Mouse (Mus musculus) olfactory bulb, adult 2 months (tissue): ENCODE data around the gene Zcchc7. TPM values are rescaled to one million over a fixed set of nuclear protein-coding genes. Genes with fewer than 3 reads are reported as not detected.

Experiments used
- H3K27ac ChIP-seq: fragments of 200-500 bp; 2 replicates; pipeline ENCODE4 v1.5.1; 2012; ENCODE audit warnings: low read depth, low read length; ENCODE audit not compliant: insufficient read depth
- H3K4me1 ChIP-seq: fragments of 200-500 bp; 2 replicates; pipeline ENCODE4 v1.6.1; 2012; ENCODE audit warnings: low read length; ENCODE audit not compliant: control insufficient read depth, insufficient read depth
- H3K4me3 ChIP-seq: fragments of 200-500 bp; 2 replicates; pipeline ENCODE4 v1.5.1; 2012; ENCODE audit warnings: mild to moderate bottlenecking, low read depth, low read length, moderate library complexity; ENCODE audit not compliant: insufficient read depth
- CTCF ChIP-seq: fragments of 200-500 bp; IDR thresholded peaks from 2 replicates; pipeline ENCODE4 v1.5.1; 2012; ENCODE audit warnings: low read depth, mild to moderate bottlenecking, low read length, moderate library complexity; ENCODE audit not compliant: insufficient read depth
- POLR2A ChIP-seq: fragments of 200-500 bp; IDR thresholded peaks from 2 replicates; pipeline ENCODE4 v1.6.1; 2012; ENCODE audit warnings: mild to moderate bottlenecking, low read depth, low read length, moderate library complexity; ENCODE audit not compliant: insufficient read depth
- WGBS: fragments of 180-500 bp; shearing (Covaris S2); methylation state at CpG from one replicate; pipeline ENCODE4 v1.1.7; 2018; 5-methylcytosine and 5-hydroxymethylcytosine counted together
- polyA plus RNA-seq: library from polyadenylated mRNA; stranded (reverse); fragments of >200 nt; gene quantifications from 2 replicates; pipeline ENCODE4 v1.2.4, GENCODE M21; 2012; ENCODE audit warnings: low replicate concordance; ENCODE audit not compliant: missing spikeins, insufficient read depth, insufficient read length

Zcchc7 gene
- polyA plus RNA-seq, 1 experiment: not detected

DNA sequence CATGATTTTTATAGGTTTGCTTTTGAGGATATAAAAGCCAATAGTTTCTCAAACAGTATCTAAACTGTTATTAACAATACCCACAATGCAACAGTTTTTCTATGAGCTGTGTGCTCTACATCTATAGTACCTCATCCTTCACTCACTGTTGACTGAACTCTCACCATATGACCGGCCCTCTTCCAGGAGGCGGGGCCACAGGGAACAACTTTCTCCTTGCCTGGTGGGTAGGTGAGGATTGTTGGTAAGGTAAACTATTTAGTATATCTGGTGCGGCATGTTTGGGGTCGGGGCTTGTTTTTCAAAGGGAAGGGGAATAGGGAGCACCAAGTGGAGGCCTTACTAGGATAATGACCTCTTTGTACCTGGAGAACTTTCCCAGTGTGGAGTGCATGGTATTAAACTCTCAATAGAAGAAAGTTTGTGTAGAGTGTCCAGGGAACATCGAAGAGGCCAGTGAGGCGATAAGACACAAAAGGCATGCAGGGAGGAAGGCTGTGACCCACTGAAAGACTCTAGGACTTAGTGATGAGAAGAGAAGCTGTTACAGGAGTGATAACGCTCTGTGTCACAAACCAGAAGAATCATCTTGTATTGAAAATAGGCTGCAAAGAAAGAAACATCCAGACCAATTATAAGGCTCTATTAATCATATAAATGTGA lies 166.9 kb downstream of the Zcchc7 start:
- no peaks in the 10 kb centered on the region for H3K4me1 ChIP-seq
- no peak overlapping the region for H3K27ac ChIP-seq
- WGBS: 90% methylated on average over 7 of the region's 7 CpGs
- no peak for TF ChIP-seq POLR2A
- no peak for TF ChIP-seq CTCF
- no peak overlapping the region for H3K4me3 ChIP-seq

DNA sequence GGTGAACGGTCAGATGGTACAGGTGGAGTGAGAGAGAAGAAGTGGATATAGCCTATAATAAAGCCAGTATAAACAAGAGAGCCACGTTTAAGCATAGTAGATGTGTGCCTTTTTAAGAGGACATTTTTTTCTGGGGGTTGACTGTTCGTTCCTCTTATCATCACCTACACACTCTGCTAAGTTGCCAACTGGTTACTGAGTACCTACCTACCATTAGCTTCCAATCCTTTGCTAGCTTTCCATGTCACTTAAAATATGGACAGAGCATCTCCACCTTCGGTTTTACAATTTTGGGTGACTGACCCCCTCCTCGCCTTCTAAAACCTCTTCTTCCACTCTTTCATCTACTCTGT lies 167.4 kb downstream of the Zcchc7 start:
- no peaks in the 10 kb centered on the region for H3K4me1 ChIP-seq
- WGBS: 94% methylated on average over 5 of the region's 5 CpGs
- TF ChIP-seq CTCF (no peak), POLR2A (no peak)

GRCm38 (mm10) chr4:44927934-44928333 lies 172.3 kb downstream of the Zcchc7 start:
- no peak overlapping the region for H3K27ac ChIP-seq
- 90% methylated on average over 2 of the region's 2 CpGs for WGBS
- no peak overlapping the region for H3K4me3 ChIP-seq
- H3K4me1 ChIP-seq: no peaks in the 10 kb centered on the region
- TF ChIP-seq CTCF (no peak), POLR2A (no peak)

More for the DNA sequence above, 167.4 kb downstream of the Zcchc7 start:
- no peak overlapping the region for H3K4me3 ChIP-seq
- no peak overlapping the region for H3K27ac ChIP-seq

DNA sequence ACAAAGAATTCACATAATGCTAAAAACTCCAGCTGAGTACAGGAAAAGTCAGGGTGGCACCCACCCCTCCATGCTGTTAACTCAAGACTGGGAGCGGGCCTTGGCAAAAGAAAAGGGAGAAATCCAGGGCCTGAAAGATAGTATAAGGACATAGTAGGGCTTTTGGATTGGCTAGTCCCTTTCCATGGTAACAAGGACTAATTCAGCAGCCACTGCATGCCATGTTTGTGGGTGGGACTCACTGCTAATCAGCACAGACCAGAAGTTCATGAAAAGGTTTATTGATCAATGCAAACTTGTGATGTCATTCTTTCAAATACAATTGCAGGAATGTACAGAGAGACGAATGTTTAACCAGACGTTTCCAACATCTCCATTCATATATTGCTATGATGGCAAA lies 173.1 kb downstream of the Zcchc7 start:
- TF ChIP-seq POLR2A (no peak), CTCF (no peak)
- Histone ChIP-seq H3K27ac (no peak overlapping the region), H3K4me1 (no peaks in the 10 kb centered on the region), H3K4me3 (no peak overlapping the region)
- WGBS: 52% methylated on average over 3 of the region's 3 CpGs

GRCm38 (mm10) chr4:44930406-44930805 lies 174.7 kb downstream of the Zcchc7 start:
- TF ChIP-seq CTCF (no peak), POLR2A (no peak)
- no peaks in the 10 kb centered on the region for H3K4me1 ChIP-seq
- WGBS: 91% methylated on average over 7 of the region's 7 CpGs
- H3K4me3 ChIP-seq: no peak overlapping the region
- H3K27ac ChIP-seq: no peak overlapping the region

DNA sequence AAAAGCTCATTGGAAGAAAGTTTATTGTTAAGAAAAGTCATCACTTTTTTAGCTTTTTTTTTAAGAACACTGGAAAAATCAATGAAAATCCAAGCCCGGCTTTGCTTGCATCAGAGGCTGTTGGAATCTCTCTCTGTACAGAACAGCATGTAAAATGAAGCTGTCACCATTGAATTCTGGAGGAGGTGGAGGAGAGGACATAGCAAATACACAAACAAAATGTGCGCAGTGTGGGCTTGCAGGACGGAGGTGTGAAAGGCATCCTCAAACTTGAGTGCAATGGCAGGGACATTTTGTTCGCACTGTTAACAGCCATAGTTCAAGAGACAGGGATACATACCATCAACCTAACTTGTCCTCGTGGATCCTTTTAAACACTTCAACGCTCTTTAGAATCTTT lies 176.1 kb downstream of the Zcchc7 start:
- H3K4me1 ChIP-seq: no peaks in the 10 kb centered on the region
- H3K4me3 ChIP-seq: no peak overlapping the region
- TF ChIP-seq CTCF (no peak), POLR2A (no peak)
- WGBS: 92% methylated on average over 6 of the region's 6 CpGs
- H3K27ac ChIP-seq: no peak overlapping the region

DNA sequence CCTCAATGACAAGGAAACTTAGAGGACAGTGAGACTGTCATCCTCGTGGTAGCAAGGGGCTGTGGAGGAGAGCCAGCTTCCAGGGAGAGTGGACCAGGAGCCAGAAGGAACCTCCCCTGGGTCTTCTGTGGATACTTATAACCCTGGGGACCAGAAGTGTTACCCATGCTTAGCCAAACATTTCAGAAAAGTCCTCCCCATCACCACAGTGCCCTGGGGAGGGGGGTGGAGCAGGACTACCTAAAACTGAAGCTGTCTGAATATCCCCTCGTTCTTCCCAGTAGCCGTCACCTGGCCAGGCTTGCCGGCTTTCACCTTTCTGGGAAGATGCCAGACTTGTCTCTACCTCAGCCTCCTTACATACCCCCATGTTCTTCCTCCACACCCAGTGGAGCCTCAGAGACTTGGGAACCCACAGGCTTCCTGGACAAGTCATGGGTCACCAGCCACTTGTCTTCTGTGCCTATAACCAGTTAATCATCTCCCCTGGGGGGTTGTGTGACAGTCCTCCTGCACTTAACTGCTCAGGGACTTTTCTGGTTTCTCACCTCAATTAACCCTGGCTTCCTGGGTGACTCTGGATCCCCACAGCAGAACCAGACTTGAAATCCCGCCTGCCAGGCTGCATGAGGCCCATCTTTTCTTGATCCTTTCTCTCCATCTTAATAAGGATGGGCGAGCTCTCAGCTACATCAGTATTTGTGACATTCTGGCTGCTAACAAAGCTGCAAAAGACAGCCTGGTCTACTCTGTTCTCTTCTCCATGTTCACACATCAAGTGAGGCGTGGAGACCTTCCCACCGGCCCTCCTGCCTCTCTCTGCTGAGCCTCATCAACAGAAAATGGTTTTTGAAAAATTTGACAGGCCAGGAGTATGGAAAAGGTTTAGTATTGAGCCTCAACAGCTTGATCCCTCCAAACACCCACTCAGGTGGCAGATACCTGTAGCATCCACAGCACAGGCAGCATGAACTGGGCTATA lies 183.0 kb downstream of the Zcchc7 start:
- Histone ChIP-seq H3K4me3 (no peak overlapping the region), H3K27ac (no peak overlapping the region), H3K4me1 (peaks cover 8% of the 10 kb centered on the region; the same call in 1 of the 2 replicates)
- WGBS: 88% methylated on average over 8 of the region's 8 CpGs
- TF ChIP-seq POLR2A (no peak), CTCF (no peak)

DNA sequence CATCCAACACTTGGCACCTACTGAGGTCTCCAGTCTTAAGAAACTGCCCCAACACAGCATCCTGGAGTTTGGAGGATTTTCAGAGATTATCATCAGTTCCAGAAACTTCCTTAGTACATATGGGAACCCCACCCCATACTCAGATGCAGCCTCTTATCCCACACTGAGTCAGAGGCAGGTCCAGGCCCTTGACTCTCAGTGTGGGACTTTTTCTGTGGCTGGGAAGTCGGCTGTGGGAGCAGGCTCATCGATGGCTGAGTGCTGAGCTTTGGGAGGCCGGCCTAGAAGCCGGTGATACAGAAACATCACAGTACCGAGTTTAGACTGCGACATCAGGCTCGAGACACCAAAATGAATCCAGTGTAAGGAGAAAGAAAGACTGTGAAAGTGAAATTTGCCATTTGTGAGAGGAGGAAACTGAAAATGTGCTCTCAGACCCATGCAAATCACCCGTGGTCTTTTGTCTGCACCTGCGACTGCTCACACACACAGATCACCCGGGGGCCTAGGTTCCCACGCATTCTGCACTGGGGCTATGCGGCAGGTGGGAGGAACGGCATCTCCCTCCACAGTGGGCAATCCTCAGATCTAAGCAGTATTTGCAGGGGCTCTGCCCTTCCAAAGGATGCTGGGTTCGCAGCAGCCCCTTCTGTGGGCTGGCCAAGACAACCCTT lies 184.0 kb downstream of the Zcchc7 start:
- TF ChIP-seq CTCF: no peak
- TF ChIP-seq POLR2A: no peak
- Histone ChIP-seq H3K4me1 (peaks cover 8% of the 10 kb centered on the region; the same call in 1 of the 2 replicates), H3K27ac (no peak overlapping the region), H3K4me3 (no peak overlapping the region)
- WGBS: 85% methylated on average over 14 of the region's 14 CpGs
